Mouse (Mus musculus): ENCODE measurements around the gene Cldn22.
"Not testable (repeated sequence)": the region's sequence is repeated elsewhere in the genome, so short reads cannot be mapped to it uniquely, and the experiment has no call there.

Gene Cldn22

DNA sequence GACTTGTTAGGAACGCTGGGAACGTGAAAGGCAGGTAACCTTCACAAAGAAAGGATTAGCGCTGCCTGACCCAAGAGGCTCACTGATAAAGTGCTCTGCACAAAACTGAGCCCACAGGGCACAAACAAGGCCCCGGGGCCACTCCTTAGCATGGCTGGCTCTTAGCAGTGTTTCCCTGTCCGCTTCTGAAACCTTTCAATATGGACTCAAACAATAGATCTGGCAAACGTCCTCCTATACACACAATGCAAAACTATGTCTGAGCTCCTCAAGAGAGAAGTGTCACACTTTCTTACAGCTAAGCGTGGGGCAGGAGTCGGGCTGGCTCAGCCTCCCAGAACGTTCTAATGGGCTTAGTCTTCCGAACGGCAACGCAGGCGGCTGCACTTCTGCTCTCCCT is at the start of gene Cldn22:
Gene Cldn22 (plus strand): TSS at position 301 of the 400 bp plus-strand sequence.
- DNase-seq (ENCODE audit: low spot score in 2 of 2) = no peak

DNA sequence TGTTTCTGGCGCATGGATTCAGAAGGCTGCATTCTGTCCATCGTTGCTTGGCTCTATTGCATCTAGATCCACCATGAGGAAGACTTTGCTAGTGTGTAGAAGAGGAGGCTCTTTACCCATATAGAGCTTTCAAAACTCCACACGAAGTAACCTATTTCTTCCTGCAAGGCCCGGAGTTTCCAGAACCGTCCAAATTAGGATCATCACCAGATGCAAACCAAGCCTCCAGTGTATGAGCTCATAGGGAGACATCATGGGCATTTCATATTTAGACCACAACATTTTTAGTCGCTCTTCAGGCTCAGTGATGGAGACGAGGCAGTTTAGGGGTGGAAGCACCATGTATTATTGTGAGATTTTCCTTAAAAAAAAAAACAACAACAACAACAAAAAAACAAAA is 46.9 kb upstream of the Cldn22 start:
- DNase-seq (ENCODE audit: low spot score in 2 of 2) = no peak

DNA sequence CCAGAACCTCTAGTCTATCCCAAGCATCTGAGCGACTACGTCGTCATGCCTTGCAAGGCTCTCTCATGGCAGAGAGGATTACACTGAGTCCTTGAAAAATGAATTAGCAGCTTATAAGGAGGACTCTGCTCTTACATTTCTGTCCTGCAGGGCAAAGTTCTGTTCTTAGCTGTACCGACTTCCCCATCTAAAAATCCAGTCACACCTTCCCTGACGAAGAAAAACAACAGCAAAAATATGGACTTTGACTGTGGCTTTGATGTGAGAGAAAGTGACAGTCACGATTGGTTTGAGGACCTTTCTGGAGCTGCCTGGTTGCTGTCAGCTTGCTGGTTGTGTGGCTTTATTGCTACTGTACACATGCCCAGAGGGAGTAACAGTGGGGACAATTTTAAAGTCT is 44.7 kb upstream of the Cldn22 start:
- no peak for DNase-seq (ENCODE audit: low spot score in 2 of 2)

DNA sequence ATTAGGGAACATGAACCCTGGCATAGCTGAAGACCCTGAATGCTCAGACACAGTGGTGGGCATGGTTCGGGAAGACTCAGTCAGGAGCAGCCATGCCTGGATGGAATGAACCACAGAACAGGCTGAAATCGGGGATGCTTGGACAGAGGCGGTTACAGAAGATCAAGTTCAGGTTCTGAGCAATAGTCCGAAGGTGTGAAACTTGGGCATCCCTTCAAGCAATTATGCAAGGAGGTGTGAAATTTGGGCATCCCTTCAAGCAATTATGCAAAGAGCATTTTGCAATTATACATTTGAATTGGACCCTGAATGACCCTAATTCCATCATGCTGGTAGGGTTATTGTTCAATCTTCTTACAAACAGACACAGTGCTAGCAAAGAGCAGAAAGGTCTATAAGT is 42.4 kb upstream of the Cldn22 start:
- DNase-seq (ENCODE audit: low spot score in 2 of 2) = no peak

DNA sequence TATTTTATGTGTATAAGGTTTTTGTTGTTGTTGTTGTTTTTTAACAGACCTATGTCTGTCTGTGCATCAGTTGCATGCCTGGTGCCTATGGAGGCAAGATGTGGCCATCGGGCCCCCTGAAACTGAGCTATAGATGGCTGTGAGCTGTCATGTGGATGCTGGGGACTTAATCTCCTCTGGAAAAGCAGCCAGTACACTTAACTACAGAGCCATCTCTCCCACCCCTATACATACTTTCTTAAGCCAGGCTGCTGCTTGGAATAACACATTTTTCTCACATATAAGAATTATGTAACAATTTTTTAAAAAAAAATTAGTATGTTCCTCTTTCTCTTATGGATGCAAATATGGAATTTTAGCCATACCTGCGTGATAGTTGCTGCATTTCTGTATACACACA is 40.7 kb upstream of the Cldn22 start:
- DNase-seq (ENCODE audit: low spot score in 2 of 2) = no peak

DNA sequence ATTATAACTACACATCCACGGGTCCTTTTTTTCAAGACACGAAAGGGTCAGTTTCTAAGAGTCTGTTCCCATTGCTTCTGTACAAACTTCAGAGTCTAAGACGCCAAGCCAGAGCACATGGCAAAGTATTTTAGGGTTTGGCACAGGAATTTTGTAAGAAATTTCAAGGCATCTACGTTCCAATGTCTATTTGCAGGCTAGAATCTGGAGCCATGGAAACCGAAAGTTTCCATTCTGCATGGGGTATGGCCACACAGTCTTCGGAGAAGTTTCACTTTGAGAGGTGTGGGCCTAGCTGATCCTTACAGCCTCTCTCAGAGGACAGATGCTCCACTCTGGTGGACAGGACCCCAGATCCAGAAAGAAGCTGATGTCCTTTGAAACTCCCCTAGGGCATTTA is 40.3 kb upstream of the Cldn22 start:
- DNase-seq (ENCODE audit: low spot score in 2 of 2) = no peak

DNA sequence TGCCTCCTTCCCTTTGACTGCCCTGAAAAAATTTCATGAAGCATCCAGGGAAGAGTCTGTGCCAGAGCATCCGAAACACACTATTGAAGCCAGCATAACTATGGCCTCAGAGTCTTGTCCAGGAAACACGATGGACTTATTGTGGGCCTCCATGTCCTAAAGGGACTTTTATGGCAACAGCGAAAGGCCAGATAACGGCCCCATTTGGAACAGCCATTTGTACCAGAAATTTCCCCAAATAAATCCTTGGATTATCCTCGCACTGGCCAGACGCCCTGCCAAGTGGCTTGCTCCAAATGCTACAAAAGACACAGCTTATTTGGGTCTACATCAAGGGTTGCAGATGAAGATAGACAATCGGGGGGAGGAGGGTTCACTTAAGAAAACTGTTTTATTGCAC is 39.8 kb upstream of the Cldn22 start:
- DNase-seq (ENCODE audit: low spot score in 2 of 2) = no peak

DNA sequence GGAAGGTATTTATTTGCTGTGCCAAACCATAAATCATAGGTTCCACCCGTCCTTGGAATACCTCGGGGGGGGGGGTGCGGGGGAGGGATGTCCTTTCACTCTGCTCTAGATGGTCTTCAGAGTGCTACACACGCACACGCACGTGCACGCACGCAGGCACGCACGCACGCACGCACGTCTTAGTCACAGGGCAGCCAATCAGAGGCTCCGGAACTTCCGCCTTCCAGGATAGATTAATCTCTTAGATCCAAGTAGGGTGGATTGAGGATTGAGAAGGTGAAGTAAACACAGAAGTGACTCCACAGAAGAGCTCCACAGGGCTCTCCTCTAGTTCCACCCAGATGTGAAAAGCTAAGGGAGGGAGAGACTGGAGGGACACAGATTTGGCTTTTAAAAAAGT is 38.0 kb upstream of the Cldn22 start:
- DNase-seq (ENCODE audit: low spot score in 2 of 2) = no peak

DNA sequence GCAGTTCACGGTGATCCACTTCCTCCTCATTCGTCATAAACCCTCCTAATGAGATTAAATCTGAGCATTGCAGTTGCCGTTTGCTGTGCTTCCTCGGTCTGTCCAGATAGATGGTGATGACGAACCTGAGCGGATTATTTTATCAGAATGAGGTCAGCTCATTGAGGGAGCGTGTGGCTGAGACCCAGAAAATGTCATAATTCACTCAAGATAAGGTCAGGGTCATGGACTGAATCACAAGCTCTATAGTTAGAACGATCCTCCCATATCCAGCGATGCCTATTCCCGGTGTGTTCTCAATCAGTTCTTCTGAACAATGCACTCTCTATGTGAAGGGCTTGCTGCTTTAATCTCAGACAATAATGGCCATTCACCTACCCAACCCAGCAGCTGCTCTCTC is 36.6 kb upstream of the Cldn22 start:
- no peak for DNase-seq (ENCODE audit: low spot score in 2 of 2)

DNA sequence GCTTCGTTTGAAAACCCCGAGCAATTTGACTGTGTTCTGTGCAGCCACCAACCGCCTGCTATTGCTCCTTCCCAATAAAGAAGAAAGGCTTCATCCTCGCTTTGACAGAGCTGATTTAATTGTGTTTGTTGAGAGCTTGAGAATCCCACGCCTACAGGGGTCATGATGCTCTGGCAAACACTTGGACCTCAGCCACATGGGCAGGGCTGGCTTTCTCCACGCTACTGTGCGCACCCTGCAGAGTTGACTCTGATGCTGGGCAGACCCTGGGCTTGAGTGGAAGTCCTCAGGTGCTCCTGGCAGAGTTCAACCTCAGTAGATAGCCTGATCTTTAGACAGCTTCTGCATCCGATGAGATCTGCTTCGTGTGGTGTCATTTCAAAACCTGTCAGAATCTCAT is 32.3 kb upstream of the Cldn22 start:
- no peak for DNase-seq (ENCODE audit: low spot score in 2 of 2)

DNA sequence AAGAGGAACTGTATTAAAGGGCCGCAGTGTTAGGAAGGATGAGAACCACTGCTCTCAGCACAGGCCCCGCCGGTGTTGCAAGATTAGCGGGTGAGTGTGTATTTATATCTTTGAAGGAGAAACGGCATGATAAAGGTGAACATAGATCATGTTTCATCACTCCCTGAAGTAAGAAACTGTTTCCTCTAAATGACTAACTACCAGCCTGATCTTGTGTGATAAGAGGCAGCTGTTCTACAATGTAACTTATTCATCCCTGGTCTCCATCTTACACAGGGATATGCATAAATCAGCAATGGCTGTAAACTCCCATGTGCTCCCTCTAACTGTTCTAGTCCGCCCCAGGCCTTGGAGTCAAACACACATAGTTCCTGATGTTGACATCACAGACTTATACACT is 24.8 kb upstream of the Cldn22 start:
- DNase-seq (ENCODE audit: low spot score in 2 of 2) = no peak

DNA sequence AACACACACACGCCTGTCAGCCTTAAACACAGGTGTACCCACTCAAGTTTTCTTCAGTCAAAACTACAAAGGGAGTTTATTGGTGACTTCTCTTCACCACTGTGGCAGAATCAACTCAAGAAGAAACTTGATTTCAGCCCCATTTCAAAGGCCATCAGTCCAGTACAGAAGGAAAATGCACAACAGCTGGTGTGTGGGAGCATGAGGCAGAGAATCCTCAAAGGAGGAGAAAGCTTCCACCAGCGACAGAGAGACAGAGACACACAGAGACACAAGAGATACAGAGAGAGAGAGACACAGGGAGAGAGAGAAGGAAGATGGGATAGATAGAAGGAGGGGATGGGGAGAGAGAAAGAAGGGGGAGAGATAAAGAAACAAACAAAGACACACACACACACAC is 21.9 kb upstream of the Cldn22 start:
- no peak for DNase-seq (ENCODE audit: low spot score in 2 of 2)

DNA sequence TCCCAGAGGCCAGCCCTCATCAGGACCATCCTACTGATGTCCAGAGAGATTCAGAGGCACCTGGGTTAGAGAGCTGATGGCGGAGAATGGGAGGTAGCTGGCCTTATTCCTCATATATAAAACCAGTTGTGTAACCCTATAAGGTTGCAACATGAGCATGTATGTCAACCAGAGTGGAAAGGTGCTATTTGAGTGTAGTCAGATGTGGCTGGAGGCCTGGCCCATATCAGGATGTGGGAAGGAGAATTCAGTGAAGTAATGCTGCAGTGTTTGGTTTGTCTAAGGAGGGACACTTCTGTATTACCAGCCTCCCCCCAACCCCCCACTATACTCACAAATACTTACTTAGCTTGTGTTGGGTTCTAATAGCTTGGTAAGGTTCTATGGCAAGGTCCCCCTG is 20.0 kb upstream of the Cldn22 start:
- no peak for DNase-seq (ENCODE audit: low spot score in 2 of 2)

DNA sequence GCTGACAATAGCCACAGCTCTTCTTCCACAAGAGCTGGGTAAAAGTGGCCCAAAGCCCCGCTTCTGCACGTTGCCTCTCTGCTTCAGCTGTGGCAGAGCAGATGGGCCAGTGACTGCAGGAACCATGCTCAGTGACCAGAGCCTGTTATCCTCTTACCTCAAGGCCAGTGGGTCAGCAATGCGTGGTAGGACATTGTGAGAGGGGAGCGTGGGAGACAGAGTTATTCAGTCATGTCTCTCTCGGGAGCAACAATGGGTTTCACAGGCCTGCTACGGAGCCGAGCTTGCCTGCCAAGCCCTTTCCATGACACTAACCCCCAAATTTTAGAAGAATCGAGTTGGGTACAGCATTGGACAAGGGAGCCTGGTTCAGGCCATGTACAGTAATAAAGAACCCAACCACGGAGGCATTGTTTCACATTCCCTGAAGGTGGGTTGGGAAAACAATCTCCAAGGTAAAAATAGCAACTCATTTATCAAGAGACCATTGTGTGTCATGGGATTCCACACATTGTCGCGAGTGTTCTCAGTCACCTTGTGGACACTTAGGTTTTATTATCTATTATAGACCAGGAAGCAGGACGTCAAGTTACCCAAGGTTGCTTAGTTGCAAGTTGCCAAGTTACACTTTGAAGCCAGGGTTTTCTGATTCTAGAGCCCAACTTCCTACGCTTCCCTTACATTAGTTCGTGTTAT is 14.2 kb upstream of the Cldn22 start:
- no peak for DNase-seq (ENCODE audit: low spot score in 2 of 2)

DNA sequence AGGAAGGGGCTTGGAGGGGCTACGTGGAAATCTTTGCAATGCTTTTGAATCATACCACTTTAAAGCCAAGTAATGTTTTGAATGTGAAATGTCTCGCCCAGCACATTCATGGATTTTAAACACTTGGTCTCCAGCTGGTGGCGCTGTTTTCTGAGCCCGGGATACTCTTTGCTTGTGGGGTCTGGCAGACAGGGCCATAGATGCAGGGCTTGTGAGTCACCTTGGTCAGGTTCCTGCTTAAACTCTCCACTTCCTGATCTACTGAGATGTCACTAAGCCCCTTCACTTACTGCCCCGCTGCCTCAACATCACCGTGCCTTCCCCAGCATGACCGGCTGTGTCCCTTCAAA is 13.6 kb upstream of the Cldn22 start:
- no peak for DNase-seq (ENCODE audit: low spot score in 2 of 2)

DNA sequence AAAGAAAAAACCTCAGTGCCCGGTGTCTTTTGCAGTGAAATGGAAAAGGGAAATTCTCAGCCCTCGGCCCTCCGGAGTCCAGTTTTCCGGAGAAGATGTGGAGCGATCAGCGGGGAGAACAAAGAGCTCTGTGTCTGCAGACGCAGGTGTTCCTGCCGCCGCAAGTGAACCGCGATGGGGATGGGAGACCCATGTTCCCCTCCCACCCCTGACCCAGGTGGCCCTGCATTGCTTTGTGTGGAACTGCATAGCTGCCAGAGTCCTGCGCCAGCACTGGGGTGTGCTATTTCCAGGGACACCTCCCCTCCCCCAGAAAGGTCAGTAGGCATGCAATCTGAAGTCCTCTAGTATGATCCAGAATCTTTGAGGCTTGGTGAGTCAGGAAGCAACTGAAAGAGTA is 13.1 kb upstream of the Cldn22 start:
- DNase-seq (ENCODE audit: low spot score in 2 of 2) = no peak

DNA sequence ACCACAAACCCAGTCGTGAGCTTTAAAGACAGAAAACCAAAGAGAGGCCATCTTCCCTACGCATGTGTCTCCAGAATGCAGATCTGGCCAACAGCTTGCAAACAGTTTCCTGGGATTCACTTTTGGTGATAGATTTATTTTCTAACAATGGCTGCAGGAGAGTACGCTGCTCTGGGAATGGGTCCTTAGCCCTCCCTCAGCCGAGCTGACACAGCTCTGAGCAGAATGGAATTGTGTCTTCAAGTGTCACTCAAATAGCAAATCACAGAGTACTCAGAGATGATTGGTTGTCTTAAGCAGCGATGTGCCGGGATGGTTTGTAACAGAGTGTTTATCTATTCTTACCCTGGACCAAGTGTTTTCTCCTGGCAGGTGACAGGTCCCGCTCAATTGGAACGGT is 5.2 kb upstream of the Cldn22 start:
- no peak for DNase-seq (ENCODE audit: low spot score in 2 of 2)

DNA sequence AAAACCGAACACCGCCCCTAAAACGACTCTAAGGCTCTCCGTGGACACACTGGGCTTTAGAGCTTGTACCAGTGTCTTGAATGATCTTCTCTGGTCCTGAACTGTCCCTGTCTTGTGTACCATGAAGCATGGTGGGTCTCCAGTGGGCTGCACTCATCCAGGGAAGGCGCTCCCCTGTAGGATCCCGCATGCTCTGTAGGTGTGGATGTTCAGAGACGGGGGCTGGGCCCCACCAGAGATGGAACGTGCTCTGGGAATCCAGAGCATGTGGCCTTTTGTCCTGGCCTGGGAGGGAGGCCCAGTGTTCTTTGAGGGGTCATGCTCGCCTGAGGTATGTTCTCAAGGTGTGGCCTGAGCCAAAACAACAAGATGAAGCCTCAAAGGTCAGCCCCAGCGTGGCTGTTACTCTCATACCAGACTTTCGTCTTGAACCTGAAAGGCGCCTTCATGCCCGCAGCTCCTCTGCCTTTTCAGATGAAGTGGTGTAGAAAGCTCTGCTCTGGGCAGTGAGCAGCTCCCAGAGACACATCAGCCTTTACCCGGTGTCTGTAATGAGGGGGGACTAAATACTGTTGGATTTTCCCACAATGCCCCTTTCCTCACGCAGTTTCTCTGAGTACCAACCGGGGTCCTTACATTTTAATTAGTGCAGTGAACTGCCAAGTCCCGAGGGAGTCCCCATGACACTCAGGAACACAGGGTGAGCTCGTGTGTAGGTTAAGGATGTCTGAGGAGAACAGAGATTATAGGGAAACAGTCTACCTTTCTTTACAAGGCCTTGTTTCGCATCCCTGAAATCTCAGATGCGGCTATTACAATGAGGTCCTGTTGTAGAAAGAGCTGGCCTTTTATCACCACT is 3.1 kb upstream of the Cldn22 start:
- DNase-seq (ENCODE audit: low spot score in 2 of 2) = no peak

DNA sequence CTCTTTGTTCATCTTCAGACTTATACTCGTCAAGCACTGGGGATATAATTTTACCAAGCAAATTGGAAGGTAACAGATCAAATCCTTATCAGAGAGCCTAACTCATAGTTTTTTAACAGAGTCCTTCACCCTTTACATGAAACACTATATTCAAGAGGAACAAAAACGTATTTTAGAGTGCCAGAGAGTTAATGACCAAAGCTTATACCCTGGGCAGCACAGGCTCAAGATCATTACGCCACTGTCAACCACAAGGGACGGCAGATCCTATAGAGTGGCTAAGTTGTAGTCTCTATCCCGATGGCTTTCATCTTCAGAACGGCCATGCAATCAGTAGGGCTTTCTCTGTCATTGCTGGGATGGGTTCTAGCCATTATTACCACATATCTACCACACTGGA is 2.4 kb upstream of the Cldn22 start, which contains the start of gene Cldn24:
Gene Cldn24 (plus strand): TSS at position 301 of the 400 bp plus-strand sequence.
- DNase-seq (ENCODE audit: low spot score in 2 of 2) = no peak

DNA sequence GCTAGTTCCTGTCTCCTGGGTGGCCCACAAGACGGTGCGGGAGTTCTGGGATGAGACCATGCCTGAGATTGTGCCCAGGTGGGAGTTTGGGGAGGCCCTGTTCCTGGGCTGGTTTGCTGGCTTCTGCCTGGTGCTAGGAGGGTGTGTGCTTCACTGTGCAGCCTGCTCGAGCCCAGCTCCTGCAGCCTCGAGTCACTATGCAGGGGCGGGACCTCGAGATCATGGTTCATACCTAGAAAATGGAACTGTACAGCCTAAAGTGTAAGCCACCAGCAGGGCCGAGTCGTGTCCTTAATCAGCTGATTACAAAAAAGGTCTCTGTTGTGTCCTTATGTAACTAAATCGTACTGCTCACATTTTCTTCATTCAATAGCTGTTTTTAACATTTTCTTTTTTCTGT is 1.7 kb upstream of the Cldn22 start:
- not testable (repeated sequence) for DNase-seq (ENCODE audit: low spot score in 2 of 2)

DNA sequence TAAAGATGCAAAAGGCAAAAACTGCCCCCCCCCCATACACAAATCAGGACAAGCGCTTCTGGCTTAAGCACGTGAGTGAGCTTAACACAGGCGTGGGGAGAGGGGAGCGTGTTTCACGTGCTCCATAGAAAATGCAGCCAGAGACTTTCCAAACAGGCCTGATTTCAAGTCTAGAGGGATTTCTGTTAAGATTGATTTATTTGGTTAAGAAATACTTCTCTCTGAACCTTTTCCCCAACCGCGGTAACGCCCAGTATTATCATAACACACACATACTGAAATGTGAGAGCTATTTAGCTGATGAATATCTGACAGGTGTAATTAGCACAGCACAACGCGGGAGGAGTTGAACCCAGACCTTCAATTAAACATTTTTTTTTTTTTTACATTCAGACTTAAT is 505 bp upstream of the Cldn22 start:
- no peak for DNase-seq (ENCODE audit: low spot score in 2 of 2)

DNA sequence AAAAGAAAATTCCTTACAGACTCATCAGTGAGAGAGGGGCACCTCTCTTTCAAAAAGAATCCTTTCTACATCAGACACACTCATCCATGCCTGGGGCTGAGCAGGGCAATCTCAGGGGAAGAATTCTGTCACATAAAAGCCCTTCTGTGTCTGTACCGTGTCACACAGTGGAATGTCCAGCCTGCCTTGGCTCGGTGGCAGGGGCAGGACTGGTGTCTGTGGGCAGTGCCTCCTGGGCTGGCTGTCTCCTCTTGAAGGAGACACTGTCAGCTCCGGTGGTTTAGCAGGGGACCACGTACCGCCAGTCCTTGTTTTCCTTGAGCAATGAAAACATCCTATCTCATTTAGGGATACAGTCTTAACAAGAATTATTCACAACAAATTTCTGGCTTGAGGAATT is 1.3 kb downstream of the Cldn22 start:
- no peak for DNase-seq (ENCODE audit: low spot score in 2 of 2)

DNA sequence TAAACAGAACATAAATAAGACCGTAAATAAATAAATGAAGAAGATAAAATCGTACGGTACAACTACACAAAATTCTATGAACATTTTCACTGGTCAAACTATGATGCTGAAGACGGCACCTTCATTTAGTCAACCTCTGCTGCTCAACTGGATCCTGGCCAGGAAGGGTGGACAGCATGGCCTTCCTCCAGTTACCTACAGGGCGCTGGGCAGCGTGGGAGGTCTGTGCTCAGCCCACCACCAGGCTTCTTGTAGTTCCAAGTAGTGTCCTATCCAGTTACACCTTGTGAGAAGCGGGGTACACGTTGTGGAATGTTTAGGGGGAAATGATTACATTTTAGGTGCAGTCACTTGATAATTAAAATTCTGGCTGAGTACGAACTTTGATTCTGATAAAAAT is 2.6 kb downstream of the Cldn22 start:
- DNase-seq (ENCODE audit: low spot score in 2 of 2) = no peak

DNA sequence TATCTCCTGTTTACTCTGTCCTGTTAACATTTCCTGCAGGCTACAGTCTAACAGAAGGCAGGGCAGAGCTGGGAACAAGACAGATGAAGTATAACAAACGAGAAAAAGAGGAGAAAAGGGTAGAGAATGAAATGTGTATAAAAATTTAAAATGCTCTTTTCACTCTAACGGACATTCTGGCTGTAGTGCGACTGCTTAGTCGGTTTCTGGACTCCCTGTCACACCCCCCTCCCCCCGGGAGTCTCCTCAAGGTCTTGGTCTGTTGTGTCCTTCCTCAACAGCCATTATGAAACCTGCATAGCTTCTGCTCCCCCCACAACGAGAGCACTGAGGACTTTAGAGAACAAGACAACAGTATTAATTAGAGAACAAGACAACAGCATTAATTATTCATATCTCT is 8.3 kb downstream of the Cldn22 start:
- no peak for DNase-seq (ENCODE audit: low spot score in 2 of 2)

Measured in spleen, postnatal 10 days (tissue).